Mouse (Mus musculus): ENCODE data around the gene Avp. TPM values are rescaled to one million over a fixed set of nuclear protein-coding genes. Genes with fewer than 3 reads are reported as not detected.

Gene Avp
- polyA plus RNA-seq, 1 experiment from 2014 or later = not detected

DNA sequence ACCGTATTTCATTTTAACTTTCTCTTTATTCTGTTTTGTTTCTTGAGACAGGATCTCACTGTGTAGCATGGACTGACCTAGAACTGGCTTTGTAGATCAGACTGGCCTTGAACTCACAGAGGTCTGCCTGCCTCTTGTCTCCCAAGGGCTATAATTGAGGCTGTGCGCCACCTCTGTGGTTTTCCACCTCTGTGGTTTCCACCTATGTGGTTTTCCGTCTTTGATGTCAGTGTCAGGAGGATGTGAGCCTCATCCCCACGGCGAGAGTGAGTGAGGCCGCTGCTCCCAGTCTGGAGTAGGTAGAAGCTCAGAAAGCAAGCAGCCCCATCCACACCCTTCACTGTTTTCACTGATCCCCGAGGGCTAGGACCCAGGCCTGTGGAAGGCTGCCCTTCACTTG is 27.5 kb downstream of the Avp start:
- Histone ChIP-seq H3K4me2 (replicated peaks; ENCODE audit: low read depth) (no peak overlapping the region), H3K9me3 (ENCODE audit: control insufficient read depth) (no peaks in the 10 kb centered on the region), H3K4me3 (ENCODE audit: low read depth, low read length) (no peak overlapping the region), H3K27ac (ENCODE audit: low read depth, low read length) (no peak overlapping the region), H3K4me1 (replicated peaks; ENCODE audit: control insufficient read depth, insufficient read depth, low read length) (no peaks in the 10 kb centered on the region), H3K36me3 (ENCODE audit: control insufficient read depth, insufficient read depth) (peaks cover 44% of the 10 kb centered on the region), H3K27me3 (replicated peaks; ENCODE audit: control insufficient read depth, insufficient read depth, low read length) (no peaks in the 10 kb centered on the region), H3K9ac (ENCODE audit: low read depth, low read length) (no peak overlapping the region)
- no peak for TF ChIP-seq CTCF (IDR thresholded peaks at IDR 0.05; ENCODE audit: low read depth)
- WGBS = 89% methylated on average over 7 of the region's 7 CpGs
- ATAC-seq = no peak

DNA sequence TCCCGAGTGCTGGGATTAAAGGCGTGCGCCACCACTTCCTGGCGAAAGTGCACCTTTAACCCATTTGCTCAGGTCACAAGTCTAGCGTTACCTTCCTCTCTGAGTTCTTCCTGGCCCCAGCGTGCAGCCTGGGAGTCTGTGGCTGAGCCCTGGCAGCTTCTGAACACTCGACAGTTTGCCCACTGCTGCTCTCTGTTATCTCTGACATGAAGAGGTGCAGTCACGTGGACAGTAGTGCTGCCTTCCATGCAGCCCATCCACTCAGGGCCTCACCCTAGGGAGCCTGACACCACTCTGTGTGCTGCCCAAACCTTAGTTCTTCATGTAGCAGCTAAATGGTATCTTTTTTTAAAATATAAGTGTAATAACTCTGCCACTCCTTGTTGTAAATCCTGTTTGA is 35.4 kb downstream of the Avp start:
- 82% methylated on average over 8 of the region's 8 CpGs for WGBS
- no peak for TF ChIP-seq CTCF (IDR thresholded peaks at IDR 0.05; ENCODE audit: low read depth)

DNA sequence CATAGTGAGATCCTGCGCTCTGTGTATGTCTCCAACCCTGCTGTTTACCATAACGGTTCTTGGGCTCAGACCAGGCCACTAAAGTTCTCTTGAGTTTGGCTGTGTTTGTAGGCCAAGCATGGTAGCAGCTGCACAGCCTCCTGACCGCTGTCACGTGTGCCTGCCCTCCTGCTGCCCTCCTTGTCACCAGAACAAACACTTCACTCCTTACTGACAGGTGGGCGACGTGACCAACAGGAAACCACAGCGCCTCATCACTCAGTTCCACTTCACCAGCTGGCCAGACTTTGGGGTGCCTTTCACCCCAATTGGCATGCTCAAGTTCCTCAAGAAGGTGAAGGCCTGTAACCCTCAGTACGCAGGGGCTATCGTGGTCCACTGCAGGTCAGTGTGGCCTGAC is 42.1 kb downstream of the Avp start:
- H3K4me3 ChIP-seq (ENCODE audit: low read depth, low read length) = no peak overlapping the region
- no peak overlapping the region for H3K9ac ChIP-seq (ENCODE audit: low read depth, low read length)
- no peak for ATAC-seq
- H3K4me1 ChIP-seq (replicated peaks; ENCODE audit: control insufficient read depth, insufficient read depth, low read length) = no peaks in the 10 kb centered on the region
- no peak for TF ChIP-seq CTCF (IDR thresholded peaks at IDR 0.05; ENCODE audit: low read depth)
- no peak overlapping the region for H3K4me2 ChIP-seq (replicated peaks; ENCODE audit: low read depth)
- peaks cover 62% of the 10 kb centered on the region for H3K36me3 ChIP-seq (ENCODE audit: control insufficient read depth, insufficient read depth)
- H3K27me3 ChIP-seq (replicated peaks; ENCODE audit: control insufficient read depth, insufficient read depth, low read length) = no peaks in the 10 kb centered on the region
- H3K27ac ChIP-seq (ENCODE audit: low read depth, low read length) = no peak overlapping the region; the same call in 1 of the 2 replicates
- WGBS = 92% methylated on average over 9 of the region's 9 CpGs
- no peaks in the 10 kb centered on the region for H3K9me3 ChIP-seq (ENCODE audit: control insufficient read depth)

More for the DNA sequence above, 35.4 kb downstream of the Avp start:
- no peak overlapping the region for H3K4me2 ChIP-seq (replicated peaks; ENCODE audit: low read depth)
- H3K9ac ChIP-seq (ENCODE audit: low read depth, low read length) = no peak overlapping the region
- no peaks in the 10 kb centered on the region for H3K4me1 ChIP-seq (replicated peaks; ENCODE audit: control insufficient read depth, insufficient read depth, low read length)
- no peak overlapping the region for H3K27ac ChIP-seq (ENCODE audit: low read depth, low read length)
- H3K36me3 ChIP-seq (ENCODE audit: control insufficient read depth, insufficient read depth) = peaks cover 56% of the 10 kb centered on the region
- no peak overlapping the region for H3K4me3 ChIP-seq (ENCODE audit: low read depth, low read length)
- no peaks in the 10 kb centered on the region for H3K27me3 ChIP-seq (replicated peaks; ENCODE audit: control insufficient read depth, insufficient read depth, low read length)
- no peaks in the 10 kb centered on the region for H3K9me3 ChIP-seq (ENCODE audit: control insufficient read depth)
- ATAC-seq = no peak

DNA sequence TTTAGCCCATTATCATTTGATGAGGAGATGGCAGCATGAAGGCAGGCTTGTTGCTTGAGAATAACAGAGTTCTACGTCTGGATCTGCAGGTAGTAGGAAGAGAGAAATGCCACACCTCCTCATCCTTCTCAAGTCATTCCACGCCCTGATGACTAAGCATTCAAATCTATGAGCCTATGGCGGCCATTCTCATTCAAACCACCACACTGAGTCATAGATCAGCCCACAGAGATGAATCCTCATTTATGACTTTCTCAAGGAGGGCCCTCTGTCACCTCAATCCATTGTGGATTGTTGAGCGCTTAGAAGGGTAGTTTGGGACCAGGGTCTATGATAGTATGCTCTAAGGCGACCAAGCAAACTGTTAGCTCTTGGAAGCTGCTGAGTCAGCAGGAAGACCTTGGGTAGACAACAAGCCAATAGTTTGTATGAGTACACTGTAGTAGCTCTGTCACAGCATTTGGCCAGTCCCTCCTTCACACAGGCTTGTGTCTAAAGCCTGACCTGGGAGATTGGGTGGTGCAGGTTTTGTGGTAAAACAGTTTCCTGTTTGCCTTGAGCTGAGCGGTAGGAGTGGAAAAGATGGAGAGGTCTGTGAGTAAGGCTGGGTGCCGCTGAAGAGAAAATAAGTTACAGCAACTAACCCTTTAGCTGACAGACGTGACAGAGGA is 43.3 kb downstream of the Avp start:
- no peak overlapping the region for H3K27ac ChIP-seq (ENCODE audit: low read depth, low read length)
- peaks cover 51% of the 10 kb centered on the region for H3K36me3 ChIP-seq (ENCODE audit: control insufficient read depth, insufficient read depth)
- H3K4me1 ChIP-seq (replicated peaks; ENCODE audit: control insufficient read depth, insufficient read depth, low read length) = no peaks in the 10 kb centered on the region
- no peak overlapping the region for H3K9ac ChIP-seq (ENCODE audit: low read depth, low read length)
- H3K4me2 ChIP-seq (replicated peaks; ENCODE audit: low read depth) = no peak overlapping the region
- ATAC-seq = no peak
- no peaks in the 10 kb centered on the region for H3K27me3 ChIP-seq (replicated peaks; ENCODE audit: control insufficient read depth, insufficient read depth, low read length)
- TF ChIP-seq CTCF (IDR thresholded peaks at IDR 0.05; ENCODE audit: low read depth) = no peak
- WGBS = 91% methylated on average over 8 of the region's 8 CpGs
- H3K9me3 ChIP-seq (ENCODE audit: control insufficient read depth) = no peaks in the 10 kb centered on the region
- no peak overlapping the region for H3K4me3 ChIP-seq (ENCODE audit: low read depth, low read length)

DNA sequence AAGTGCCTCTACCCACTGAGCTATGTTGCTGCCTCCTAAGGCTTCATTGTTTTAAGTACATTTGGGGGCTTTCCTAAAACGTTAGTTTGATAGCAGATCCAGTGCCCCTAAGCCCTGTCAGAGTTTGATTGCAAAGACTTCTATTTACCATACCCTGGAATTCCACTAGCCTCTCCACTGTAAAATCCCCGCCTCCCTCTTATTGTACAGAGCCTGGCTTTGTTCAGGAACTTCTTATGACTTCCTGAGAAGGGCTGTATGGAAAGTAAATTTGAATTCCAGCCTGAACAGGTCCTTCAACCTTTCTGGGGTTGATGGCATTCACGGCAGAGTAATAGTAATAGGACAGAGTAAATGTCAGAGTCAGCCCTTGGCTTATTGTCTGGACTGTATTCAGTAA is 45.5 kb downstream of the Avp start:
- H3K4me1 ChIP-seq (replicated peaks; ENCODE audit: control insufficient read depth, insufficient read depth, low read length) = no peaks in the 10 kb centered on the region
- TF ChIP-seq CTCF (IDR thresholded peaks at IDR 0.05; ENCODE audit: low read depth) = no peak
- H3K4me2 ChIP-seq (replicated peaks; ENCODE audit: low read depth) = no peak overlapping the region
- peaks cover 48% of the 10 kb centered on the region for H3K36me3 ChIP-seq (ENCODE audit: control insufficient read depth, insufficient read depth)
- no peak for ATAC-seq
- no peaks in the 10 kb centered on the region for H3K9me3 ChIP-seq (ENCODE audit: control insufficient read depth)
- WGBS = 72% methylated on average over 3 of the region's 3 CpGs
- H3K27me3 ChIP-seq (replicated peaks; ENCODE audit: control insufficient read depth, insufficient read depth, low read length) = no peaks in the 10 kb centered on the region
- no peak overlapping the region for H3K9ac ChIP-seq (ENCODE audit: low read depth, low read length)
- no peak overlapping the region for H3K4me3 ChIP-seq (ENCODE audit: low read depth, low read length)
- no peak overlapping the region for H3K27ac ChIP-seq (ENCODE audit: low read depth, low read length)

DNA sequence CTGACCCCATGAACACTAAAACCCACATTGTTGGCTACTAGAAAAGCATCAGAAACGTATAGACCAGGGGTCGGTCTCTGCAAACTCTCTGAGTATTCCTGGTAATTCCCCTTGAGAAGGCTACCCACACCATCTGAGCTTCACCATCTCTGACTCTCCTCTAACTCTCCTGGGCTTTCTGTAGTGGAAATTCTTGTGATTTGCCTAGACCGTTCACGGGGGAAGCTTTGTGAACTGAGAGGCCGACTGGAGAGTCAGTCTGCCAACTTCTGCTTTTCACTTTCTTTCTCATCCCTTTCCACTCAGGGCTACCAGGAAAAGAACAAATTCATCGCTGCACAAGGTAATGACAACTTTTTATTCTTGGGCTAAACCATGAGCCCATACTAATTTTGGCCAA is 47.3 kb downstream of the Avp start:
- no peaks in the 10 kb centered on the region for H3K27me3 ChIP-seq (replicated peaks; ENCODE audit: control insufficient read depth, insufficient read depth, low read length)
- no peak for ATAC-seq
- 95% methylated on average over 6 of the region's 6 CpGs for WGBS
- no peak overlapping the region for H3K4me3 ChIP-seq (ENCODE audit: low read depth, low read length)
- no peak overlapping the region for H3K27ac ChIP-seq (ENCODE audit: low read depth, low read length)
- H3K4me1 ChIP-seq (replicated peaks; ENCODE audit: control insufficient read depth, insufficient read depth, low read length) = no peaks in the 10 kb centered on the region
- no peak for TF ChIP-seq CTCF (IDR thresholded peaks at IDR 0.05; ENCODE audit: low read depth)
- H3K4me2 ChIP-seq (replicated peaks; ENCODE audit: low read depth) = no peak overlapping the region
- no peaks in the 10 kb centered on the region for H3K9me3 ChIP-seq (ENCODE audit: control insufficient read depth)
- no peak overlapping the region for H3K9ac ChIP-seq (ENCODE audit: low read depth, low read length)
- H3K36me3 ChIP-seq (ENCODE audit: control insufficient read depth, insufficient read depth) = peaks cover 33% of the 10 kb centered on the region
